Mouse (Mus musculus): Measurements from ENCODE around the gene Usp8. TPM values are rescaled to one million over a fixed set of nuclear protein-coding genes. Genes with fewer than 3 reads are reported as not detected.

Gene Usp8
- 10 to 100 TPM; 43.2 to 44.1 TPM for total RNA-seq (2021)
- long read RNA-seq, experiment 1, full-length matches to known transcripts: 37 of 53 reads
- long read RNA-seq, experiment 1, partial matches to known transcripts: 4 of 53 reads
- long read RNA-seq, experiment 1, other reads (novel, unspliced or antisense): 12 of 53 reads
- long read RNA-seq, experiment 2, full-length matches to known transcripts: 40 of 52 reads
- long read RNA-seq, experiment 2, partial matches to known transcripts: 8 of 52 reads
- long read RNA-seq, experiment 2, other reads (novel, unspliced or antisense): 4 of 52 reads

GRCm38 (mm10) chr2:126706759-126707437 is at the start of gene Usp8:
Gene Usp8, plus strand, starts transcription at chr2:126707328.
- peak; percentile 98 for DNase-seq (ENCODE audit: low spot score in 2 of 2)

- peak in 1 of 2 experiments; percentile 49 for DNase-seq (ENCODE audit: low spot score in 2 of 2)
These were observed 43.6 kb upstream of the Usp8 start for GRCm38 (mm10) chr2:126663481-126663880.

- DNase-seq (ENCODE audit: low spot score in 2 of 2): no peak
These were observed 41.1 kb upstream of the Usp8 start for GRCm38 (mm10) chr2:126665984-126666383.

GRCm38 (mm10) chr2:126668621-126669252 is 38.4 kb upstream of the Usp8 start:
- DNase-seq (ENCODE audit: low spot score in 2 of 2): no peak

GRCm38 (mm10) chr2:126673317-126674242 is 33.5 kb upstream of the Usp8 start:
- DNase-seq (ENCODE audit: low spot score in 2 of 2): no peak

- peak; percentile 33 to 44 for DNase-seq (ENCODE audit: low spot score in 2 of 2)
These were observed 32.5 kb upstream of the Usp8 start for GRCm38 (mm10) chr2:126674441-126675168.

- DNase-seq (ENCODE audit: low spot score in 2 of 2): peak; percentile 90 to 96
These were observed 31.7 kb upstream of the Usp8 start for GRCm38 (mm10) chr2:126675169-126676121.

- DNase-seq (ENCODE audit: low spot score in 2 of 2): no peak
These were observed 31.0 kb upstream of the Usp8 start, which contains the start of gene Gabpb1 for GRCm38 (mm10) chr2:126676122-126676515. Gene Gabpb1, minus strand, starts transcription at chr2:126676337.

- no peak for DNase-seq (ENCODE audit: low spot score in 2 of 2)
These were observed 29.8 kb upstream of the Usp8 start for GRCm38 (mm10) chr2:126677366-126677765.

- DNase-seq (ENCODE audit: low spot score in 2 of 2): no peak
These were observed 24.8 kb upstream of the Usp8 start for GRCm38 (mm10) chr2:126682333-126682732.

- DNase-seq (ENCODE audit: low spot score in 2 of 2): no peak
These were observed 24.2 kb upstream of the Usp8 start for GRCm38 (mm10) chr2:126682937-126683336.

GRCm38 (mm10) chr2:126691290-126691689 is 15.8 kb upstream of the Usp8 start:
- DNase-seq (ENCODE audit: low spot score in 2 of 2): no peak

GRCm38 (mm10) chr2:126695285-126695684 is 11.8 kb upstream of the Usp8 start:
- no peak for DNase-seq (ENCODE audit: low spot score in 2 of 2)

GRCm38 (mm10) chr2:126707438-126707779 is 281 bp downstream of the Usp8 start:
- no peak for DNase-seq (ENCODE audit: low spot score in 2 of 2)

GRCm38 (mm10) chr2:126708361-126708760 is 1.2 kb downstream of the Usp8 start:
- no peak for DNase-seq (ENCODE audit: low spot score in 2 of 2)

GRCm38 (mm10) chr2:126712526-126712925 is 5.4 kb downstream of the Usp8 start:
- no peak for DNase-seq (ENCODE audit: low spot score in 2 of 2)

- no peak for DNase-seq (ENCODE audit: low spot score in 2 of 2)
These were observed 5.8 kb downstream of the Usp8 start for GRCm38 (mm10) chr2:126712950-126713349.

- DNase-seq (ENCODE audit: low spot score in 2 of 2): no peak
These were observed 22.1 kb downstream of the Usp8 start for GRCm38 (mm10) chr2:126729207-126729606.

GRCm38 (mm10) chr2:126730502-126730901 is 23.4 kb downstream of the Usp8 start:
- no peak for DNase-seq (ENCODE audit: low spot score in 2 of 2)

Data from layer of hippocampus, postnatal 14 days (tissue).